Mouse (Mus musculus) embryonic facial prominence, embryonic 10.5 days (tissue): ENCODE measurements at regions not wholly inside any gene's neighbourhood (a gene's known extent, or its start where the extent isn't known, plus 50 kb on each side); places are given as distances from the start of the nearest gene placed in this dataset.
"Not testable (repeated sequence)": the region's sequence is repeated elsewhere in the genome, so short reads cannot be mapped to it uniquely, and the experiment has no call there.

Experiments
- DNase-seq: peaks from one replicate; pipeline ENCODE4 v3.0.0-alpha.2; 2017; ENCODE audit warnings: low spot score
- H3K27ac ChIP-seq: fragments of 300-500 bp; sonication (generic); replicated peaks from 2 replicates; pipeline ENCODE4 v1.5.1; 2016; ENCODE audit warnings: mild to moderate bottlenecking
- H3K27me3 ChIP-seq: fragments of 300-500 bp; sonication (generic); replicated peaks from 2 replicates; pipeline ENCODE4 v1.6.1; 2016; ENCODE audit warnings: low read depth, mild to moderate bottlenecking; ENCODE audit not compliant: poor library complexity, severe bottlenecking
- H3K36me3 ChIP-seq: fragments of 300-500 bp; sonication (generic); replicated peaks from 2 replicates; pipeline ENCODE4 v1.6.1; 2016; ENCODE audit warnings: mild to moderate bottlenecking, moderate library complexity
- H3K4me1 ChIP-seq: fragments of 300-500 bp; sonication (generic); 2 replicates; pipeline ENCODE4 v1.6.1; 2016
- H3K4me3 ChIP-seq: fragments of 300-500 bp; sonication (generic); 2 replicates; pipeline ENCODE4 v1.5.1; 2016; ENCODE audit warnings: mild to moderate bottlenecking, moderate library complexity
- H3K9me3 ChIP-seq: fragments of 300-500 bp; sonication (generic); 2 replicates; pipeline ENCODE4 v1.6.1; 2016; ENCODE audit warnings: mild to moderate bottlenecking
- WGBS: fragments of 180-500 bp; shearing (Covaris S2); methylation state at CpG from one replicate; pipeline ENCODE4 v1.1.7; 2016; 5-methylcytosine and 5-hydroxymethylcytosine counted together

- no peaks in the 10 kb centered on the region for H3K27me3 ChIP-seq
- DNase-seq, result no peak
- H3K4me1 ChIP-seq, result no peaks in the 10 kb centered on the region
- H3K36me3 ChIP-seq, result no peaks in the 10 kb centered on the region
- H3K9me3 ChIP-seq, result peaks cover 12% of the 10 kb centered on the region
- no peak overlapping the region for H3K27ac ChIP-seq
- WGBS, result 83% methylated on average over 3 of the region's 3 CpGs
- no peak overlapping the region for H3K4me3 ChIP-seq
Observed at GRCm38 (mm10) chr11:20390622-20391021, 58.1 kb upstream of the Slc1a4 start.

- H3K9me3 ChIP-seq, result peaks cover 12% of the 10 kb centered on the region
- H3K36me3 ChIP-seq, H3K4me1 ChIP-seq, H3K27ac ChIP-seq, H3K27me3 ChIP-seq, H3K4me3 ChIP-seq, DNase-seq: not testable (repeated sequence)
- 73% methylated on average over 3 of the region's 3 CpGs for WGBS
Observed at GRCm38 (mm10) chr11:20393302-20393701, 60.8 kb upstream of the Slc1a4 start.

- H3K27me3 ChIP-seq, H3K4me3 ChIP-seq, H3K27ac ChIP-seq, DNase-seq, H3K36me3 ChIP-seq, H3K4me1 ChIP-seq: not testable (repeated sequence)
- WGBS, result 91% methylated on average over 3 of the region's 3 CpGs
- H3K9me3 ChIP-seq, result peaks cover 12% of the 10 kb centered on the region
Observed at GRCm38 (mm10) chr11:20393807-20394206, 61.3 kb upstream of the Slc1a4 start.

GRCm38 (mm10) chr11:20395848-20396203 is 63.3 kb upstream of the Slc1a4 start:
- Histone ChIP-seq H3K27ac (no peak overlapping the region), H3K9me3 (peaks cover 8% of the 10 kb centered on the region), H3K27me3 (no peaks in the 10 kb centered on the region), H3K4me3 (no peak overlapping the region), H3K4me1 (peaks cover 8% of the 10 kb centered on the region), H3K36me3 (no peaks in the 10 kb centered on the region)
- DNase-seq, result no peak
- 95% methylated on average over 7 of the region's 7 CpGs for WGBS

GRCm38 (mm10) chr11:20396204-20396848 is 63.8 kb upstream of the Slc1a4 start:
- WGBS, result 84% methylated on average over 11 of the region's 11 CpGs
- H3K4me1 ChIP-seq, result peaks cover 8% of the 10 kb centered on the region
- H3K36me3 ChIP-seq, result no peaks in the 10 kb centered on the region
- no peak for DNase-seq
- no peaks in the 10 kb centered on the region for H3K27me3 ChIP-seq
- H3K9me3 ChIP-seq, result peaks cover 4% of the 10 kb centered on the region
- no peak overlapping the region for H3K4me3 ChIP-seq
- no peak overlapping the region for H3K27ac ChIP-seq

GRCm38 (mm10) chr11:20396884-20397283 is 64.4 kb upstream of the Slc1a4 start:
- Histone ChIP-seq H3K4me1 (peaks cover 8% of the 10 kb centered on the region), H3K36me3 (no peaks in the 10 kb centered on the region), H3K9me3 (0 out of 2 replicates have a peak, but pooled peaks cover 2% of the 10 kb centered on the region), H3K4me3 (no peak overlapping the region), H3K27me3 (no peaks in the 10 kb centered on the region), H3K27ac (no peak overlapping the region)
- DNase-seq, result no peak
- WGBS, result 93% methylated on average over 3 of the region's 3 CpGs

- H3K36me3 ChIP-seq, result no peaks in the 10 kb centered on the region
- no peaks in the 10 kb centered on the region for H3K27me3 ChIP-seq
- peak overlapping the region; percentile 81 for H3K27ac ChIP-seq
- no peaks in the 10 kb centered on the region for H3K9me3 ChIP-seq
- 5% methylated on average over 32 of the region's 32 CpGs for WGBS
- peak; percentile 91 for DNase-seq
- H3K4me3 ChIP-seq, result peak overlapping the region; percentile 52
- H3K4me1 ChIP-seq, result peaks cover 13% of the 10 kb centered on the region
Observed at GRCm38 (mm10) chr11:20400302-20401234, 68.1 kb upstream of the Slc1a4 start.

GRCm38 (mm10) chr11:20403456-20403855 is 70.9 kb upstream of the Slc1a4 start:
- 74% methylated on average over 3 of the region's 3 CpGs for WGBS
- DNase-seq, result no peak
- Histone ChIP-seq H3K36me3 (no peaks in the 10 kb centered on the region), H3K27ac (no peak overlapping the region), H3K27me3 (no peaks in the 10 kb centered on the region), H3K9me3 (no peaks in the 10 kb centered on the region), H3K4me1 (peaks cover 13% of the 10 kb centered on the region), H3K4me3 (no peak overlapping the region)

GRCm38 (mm10) chr11:20404476-20404875 is 72.0 kb upstream of the Slc1a4 start:
- Histone ChIP-seq H3K9me3 (no peaks in the 10 kb centered on the region), H3K4me3 (no peak overlapping the region), H3K27ac (no peak overlapping the region), H3K36me3 (no peaks in the 10 kb centered on the region), H3K4me1 (peaks cover 13% of the 10 kb centered on the region), H3K27me3 (no peaks in the 10 kb centered on the region)
- WGBS, result 83% methylated on average over 5 of the region's 5 CpGs
- DNase-seq, result no peak

- Histone ChIP-seq H3K27ac (no peak overlapping the region), H3K36me3 (no peaks in the 10 kb centered on the region), H3K4me3 (no peak overlapping the region), H3K4me1 (peaks cover 13% of the 10 kb centered on the region), H3K9me3 (peaks cover 41% of the 10 kb centered on the region), H3K27me3 (no peaks in the 10 kb centered on the region)
- 87% methylated on average over 2 of the region's 2 CpGs for WGBS
- DNase-seq, result no peak
Observed at GRCm38 (mm10) chr11:20418141-20418540, 85.6 kb upstream of the Slc1a4 start.

GRCm38 (mm10) chr11:20420876-20421275 is 88.4 kb upstream of the Slc1a4 start:
- no peaks in the 10 kb centered on the region for H3K36me3 ChIP-seq
- H3K9me3 ChIP-seq, result peaks cover 26% of the 10 kb centered on the region
- H3K4me1 ChIP-seq, result peaks cover 13% of the 10 kb centered on the region
- peak; percentile 25 for DNase-seq
- no peak overlapping the region; the same call in 1 of the 2 replicates for H3K27ac ChIP-seq
- no peaks in the 10 kb centered on the region for H3K27me3 ChIP-seq
- no peak overlapping the region for H3K4me3 ChIP-seq
- WGBS, result 65% methylated on average over 4 of the region's 4 CpGs

- DNase-seq, result no peak
- Histone ChIP-seq H3K4me3 (no peak overlapping the region), H3K36me3 (no peaks in the 10 kb centered on the region), H3K27me3 (no peaks in the 10 kb centered on the region), H3K4me1 (peaks cover 3% of the 10 kb centered on the region), H3K9me3 (no peaks in the 10 kb centered on the region), H3K27ac (no peak overlapping the region)
- WGBS, result 77% methylated on average over 9 of the region's 9 CpGs
Observed at GRCm38 (mm10) chr11:20436057-20436456, 103.5 kb upstream of the Slc1a4 start.

GRCm38 (mm10) chr11:20442476-20442875 is 100.6 kb upstream of the Sertad2 start:
- no peak overlapping the region for H3K4me3 ChIP-seq
- no peak for DNase-seq
- H3K27ac ChIP-seq, result no peak overlapping the region
- H3K36me3 ChIP-seq, result no peaks in the 10 kb centered on the region
- peaks cover 1% of the 10 kb centered on the region; the same call in 1 of the 2 replicates for H3K9me3 ChIP-seq
- no peaks in the 10 kb centered on the region for H3K27me3 ChIP-seq
- peaks cover 32% of the 10 kb centered on the region for H3K4me1 ChIP-seq
- WGBS, result 21% methylated on average over 4 of the region's 4 CpGs
